Comparison of ENCODE assay signal across 8 mouse cellular contexts in the genomic region with DNA sequence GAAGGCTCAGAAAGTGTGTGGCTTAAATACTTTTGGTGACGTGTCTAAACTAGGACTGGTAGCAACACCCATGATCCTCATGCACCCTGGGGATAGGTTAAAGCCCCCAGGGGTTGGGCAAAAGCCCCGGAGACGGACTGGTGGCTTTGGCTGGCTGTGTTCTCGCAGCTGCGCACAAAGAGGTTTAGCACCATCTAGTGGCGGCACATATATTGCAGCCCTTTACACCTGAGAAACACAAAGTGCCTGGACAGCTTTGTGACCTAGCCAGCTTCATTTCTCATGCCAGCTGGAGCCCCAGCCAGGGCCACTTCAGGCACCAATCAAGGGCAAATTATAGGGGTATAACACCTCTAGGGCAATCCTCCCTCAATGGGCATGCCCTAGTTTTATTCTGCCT. TPM values are rescaled to one million over a fixed set of nuclear protein-coding genes. Genes with fewer than 3 reads are reported as not detected.
A peak's percentile ranks its signal among the peaks of the same experiment; 100 is the strongest.
DNase-seq lines count a peak whose midpoint lies in the region; ATAC-seq and TF ChIP-seq lines count a peak whose summit lies in the region.
"Not testable (repeated sequence)": the region's sequence is repeated elsewhere in the genome, so short reads cannot be mapped to it uniquely, and the experiment has no call there.

No protein-coding gene starts in this region.

- not testable (repeated sequence) for H3K36me3 ChIP-seq in forebrain, embryonic 16.5 days (ENCODE audit: control insufficient read depth, insufficient read depth); liver, embryonic 16.5 days (ENCODE audit: control insufficient read depth, insufficient read depth); testis, adult 2 months (ENCODE audit: control insufficient read depth, insufficient read depth, low read length)
- peaks cover 14% of the 10 kb centered on the region for H3K36me3 ChIP-seq in neural tube, embryonic 15.5 days

- not testable (repeated sequence) for H3K4me1 ChIP-seq in forebrain, embryonic 16.5 days (replicated peaks; ENCODE audit: control insufficient read depth, insufficient read depth, low read length); testis, adult 2 months (ENCODE audit: control insufficient read depth, insufficient read depth, low read length)
- H3K4me1 ChIP-seq in liver, embryonic 16.5 days (ENCODE audit: control insufficient read depth, low read depth, low read length), result peaks cover 18% of the 10 kb centered on the region
- peaks cover 17% of the 10 kb centered on the region for H3K4me1 ChIP-seq in neural tube, embryonic 15.5 days

- ATAC-seq in forebrain, embryonic 16.5 days; liver, embryonic 16.5 days (ENCODE audit: low read depth); neural tube, embryonic 15.5 days (ENCODE audit: low FRiP score): not testable (repeated sequence)

- WGBS in forebrain, embryonic 16.5 days, result 0% methylated on average over 6 of the region's 6 CpGs
- WGBS in liver, embryonic 16.5 days (ENCODE audit: insufficient replicate concordance), result under 1% methylated on average over 6 of the region's 6 CpGs
- WGBS in neural tube, embryonic 15.5 days, result under 1% methylated on average over 6 of the region's 6 CpGs

- peak; percentile 68; the same call in 1 of the 2 replicates for TF ChIP-seq CTCF in testis, adult 2 months (IDR thresholded peaks at IDR 0.05; ENCODE audit: control insufficient read depth, insufficient read depth, insufficient replicate concordance, low read depth, low read length)

- H3K4me3 ChIP-seq in forebrain, embryonic 16.5 days (replicated peaks; ENCODE audit: low read length); liver, embryonic 16.5 days (ENCODE audit: low read depth, low read length); neural tube, embryonic 15.5 days (replicated peaks); testis, adult 2 months (ENCODE audit: control insufficient read depth, low read depth, low read length): not testable (repeated sequence)

- H3K9me3 ChIP-seq in forebrain, embryonic 16.5 days (ENCODE audit: control insufficient read depth, low read length); liver, embryonic 16.5 days (replicated peaks; ENCODE audit: control insufficient read depth, low read length); neural tube, embryonic 15.5 days (replicated peaks): not testable (repeated sequence)

- peak overlapping the region; percentile 30 for H3K4me2 ChIP-seq in forebrain, embryonic 16.5 days (ENCODE audit: low read length)
- H3K4me2 ChIP-seq in liver, embryonic 16.5 days (ENCODE audit: low read depth, low read length), result peak overlapping the region; percentile 25; the same call in 1 of the 2 replicates
- H3K4me2 ChIP-seq in neural tube, embryonic 15.5 days, result peak overlapping the region; percentile 38

- H3K27ac ChIP-seq in forebrain, embryonic 16.5 days (ENCODE audit: low read length); liver, embryonic 16.5 days (ENCODE audit: low read length); neural tube, embryonic 15.5 days (replicated peaks); testis, adult 2 months (ENCODE audit: control insufficient read depth, insufficient read depth, low read depth, low read length): not testable (repeated sequence)

- H3K27me3 ChIP-seq in forebrain, embryonic 16.5 days (replicated peaks; ENCODE audit: control insufficient read depth, insufficient read depth, low read length), result peaks cover 20% of the 10 kb centered on the region
- H3K27me3 ChIP-seq in liver, embryonic 16.5 days (ENCODE audit: control insufficient read depth, insufficient read depth, low read depth, low read length), result peaks cover 30% of the 10 kb centered on the region
- peaks cover 32% of the 10 kb centered on the region for H3K27me3 ChIP-seq in neural tube, embryonic 15.5 days (replicated peaks)
- H3K27me3 ChIP-seq in testis, adult 2 months (ENCODE audit: control insufficient read depth, insufficient read depth, low read length), result not testable (repeated sequence)

- TF ChIP-seq POLR2A in testis, adult 2 months (IDR thresholded peaks at IDR 0.05; ENCODE audit: control insufficient read depth, low read depth, low read length), result not testable (repeated sequence)

- intact Hi-C loops in heart, postnatal 36 days (cut with DNase I), result loop anchor here (5.0 kb wide), 1 partner anchor 78 kb away; the partner anchor contains the start of gene Tinf2

- H3K9ac ChIP-seq in forebrain, embryonic 16.5 days (replicated peaks; ENCODE audit: low read depth, low read length); liver, embryonic 16.5 days (ENCODE audit: low read depth, low read length); neural tube, embryonic 15.5 days (replicated peaks): not testable (repeated sequence)

- DNase-seq in ES-CJ7 (ENCODE audit: low read depth, low spot score), result peak; percentile 87
- peak; percentile 88 to 89 for DNase-seq in cerebellum, adult 18-20 months
- DNase-seq in heart, postnatal 36 days, result peak; percentile 88 to 92
- DNase-seq in layer of hippocampus, adult 11-12 months (ENCODE audit: low spot score), result peak; percentile 89

RNA-seq across cellular contexts. Expression of gene Ltb4r2, which starts 1.1 kb away (rescaled TPM):
- 0.21 and 0.38 TPM in 2 replicates for polyA plus RNA-seq in forebrain, embryonic 16.5 days (2015; fragmentation: Nextera tagmentation; extraction: Ambion mirVana)
- total RNA-seq in heart, postnatal 36 days (2021), result under 1 TPM in 1 of 2 experiments, not detected in 1; 0.19 TPM
- polyA plus RNA-seq in liver, embryonic 16.5 days (2015; fragmentation: Nextera tagmentation; extraction: Ambion mirVana), result 0.38 and 0.40 TPM in 2 replicates
- polyA plus RNA-seq in neural tube, embryonic 15.5 days (2015; fragmentation: Nextera tagmentation; extraction: Ambion mirVana), result 0.42 and 0.88 TPM in 2 replicates
- 0.07 and 0.11 TPM in 2 replicates for polyA plus RNA-seq in testis, adult 2 months (2012; rRNA removed)

RNA-seq across cellular contexts. Expression of gene Cideb, which starts 1.9 kb away (rescaled TPM):
- 0.21 TPM in 1 of 2 replicates, not detected in the other for polyA plus RNA-seq in forebrain, embryonic 16.5 days (2015; fragmentation: Nextera tagmentation; extraction: Ambion mirVana)
- total RNA-seq in heart, postnatal 36 days (2021), result 1 to 10 TPM in 1 of 2 experiments, under 1 TPM in 1; 0.64 to 1.6 TPM
- 74.1 and 86.9 TPM in 2 replicates for polyA plus RNA-seq in liver, embryonic 16.5 days (2015; fragmentation: Nextera tagmentation; extraction: Ambion mirVana)
- polyA plus RNA-seq in neural tube, embryonic 15.5 days (2015; fragmentation: Nextera tagmentation; extraction: Ambion mirVana), result 0.35 and 0.93 TPM in 2 replicates
- polyA plus RNA-seq in testis, adult 2 months (2012; rRNA removed), result 0.13 TPM in 1 of 2 replicates, not detected in the other

RNA-seq across cellular contexts. Expression of gene Ltb4r1, which starts 5.6 kb away (rescaled TPM):
- 0.24 and 0.25 TPM in 2 replicates for polyA plus RNA-seq in forebrain, embryonic 16.5 days (2015; fragmentation: Nextera tagmentation; extraction: Ambion mirVana)
- total RNA-seq in heart, postnatal 36 days (2021), result under 1 TPM in 1 of 2 experiments, not detected in 1; 0.24 TPM
- polyA plus RNA-seq in liver, embryonic 16.5 days (2015; fragmentation: Nextera tagmentation; extraction: Ambion mirVana), result 14.2 and 16.4 TPM in 2 replicates
- 0.42 and 0.80 TPM in 2 replicates for polyA plus RNA-seq in neural tube, embryonic 15.5 days (2015; fragmentation: Nextera tagmentation; extraction: Ambion mirVana)
- polyA plus RNA-seq in testis, adult 2 months (2012; rRNA removed), result 0.11 and 0.20 TPM in 2 replicates

RNA-seq across cellular contexts. Expression of gene Nop9, which starts 14.7 kb away (rescaled TPM):
- polyA plus RNA-seq in forebrain, embryonic 16.5 days (2015; fragmentation: Nextera tagmentation; extraction: Ambion mirVana), result 36.4 and 46.0 TPM in 2 replicates
- 10 to 100 TPM in 1 of 2 experiments, 1 to 10 TPM in 1; 8.4 to 12.8 TPM for total RNA-seq in heart, postnatal 36 days (2021)
- 18.6 and 18.7 TPM in 2 replicates for polyA plus RNA-seq in liver, embryonic 16.5 days (2015; fragmentation: Nextera tagmentation; extraction: Ambion mirVana)
- 25.1 and 31.5 TPM in 2 replicates for polyA plus RNA-seq in neural tube, embryonic 15.5 days (2015; fragmentation: Nextera tagmentation; extraction: Ambion mirVana)
- polyA plus RNA-seq in testis, adult 2 months (2012; rRNA removed), result 142 and 144 TPM in 2 replicates

RNA-seq across cellular contexts. Expression of gene Dhrs1, which starts 14.7 kb away (rescaled TPM):
- polyA plus RNA-seq in forebrain, embryonic 16.5 days (2015; fragmentation: Nextera tagmentation; extraction: Ambion mirVana), result 81.9 and 83.5 TPM in 2 replicates
- 10 to 100 TPM; 41.3 to 44.2 TPM for total RNA-seq in heart, postnatal 36 days (2021)
- 40.9 and 43.5 TPM in 2 replicates for polyA plus RNA-seq in liver, embryonic 16.5 days (2015; fragmentation: Nextera tagmentation; extraction: Ambion mirVana)
- 79.7 and 84.6 TPM in 2 replicates for polyA plus RNA-seq in neural tube, embryonic 15.5 days (2015; fragmentation: Nextera tagmentation; extraction: Ambion mirVana)
- polyA plus RNA-seq in testis, adult 2 months (2012; rRNA removed), result 322 and 330 TPM in 2 replicates

Comparison
In these comparisons a context has a peak if more than half of its experiments do, and no peak if none do; other contexts are left out.
1. RNA of gene Cideb, which starts 1.9 kb away (polyA plus RNA-seq): 74.1 to 86.9 TPM in liver, embryonic 16.5 days; 0.35 to 0.93 TPM in neural tube, embryonic 15.5 days, 0.13 TPM in testis, adult 2 months and 0.21 TPM in forebrain, embryonic 16.5 days; every median in the first group is over 10 times any median in the second.
2. Peak in every context shown above with its lines, with median percentiles within 50 percentile points of each other: DNase-seq and H3K4me2 ChIP-seq.